Mouse (Mus musculus): ENCODE measurements around the gene Pld3.

DNA sequence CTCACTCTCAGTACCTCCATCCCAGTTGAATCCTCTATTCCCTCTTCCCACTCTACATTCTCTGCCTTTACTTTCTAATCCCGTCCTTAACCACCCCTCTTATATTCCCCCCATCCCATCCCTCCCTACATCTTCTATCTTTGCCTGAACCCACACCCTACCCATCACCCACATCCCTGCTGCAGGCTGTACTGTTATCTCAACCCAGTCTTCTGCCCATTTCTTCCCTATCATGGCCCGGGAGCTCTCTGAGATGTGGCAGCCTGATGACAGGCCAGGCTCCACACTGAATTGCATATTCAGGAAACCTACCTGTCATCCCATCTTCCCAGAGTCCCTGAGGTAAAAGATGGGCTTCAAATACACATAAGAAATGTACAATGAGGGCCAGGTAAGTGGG, 14.2 kb downstream of the Pld3 start:
- TF ChIP-seq CTCF (IDR thresholded peaks at IDR 0.05; ENCODE audit: extremely low read depth, insufficient read depth, low read length) (no peak), POLR2A (IDR thresholded peaks at IDR 0.05; ENCODE audit: extremely low read depth, insufficient read depth, low read length) (no peak)

Data from cortical plate, adult 2 months (tissue).